Mouse (Mus musculus) lung, postnatal 0 days (tissue): ENCODE measurements around the gene Gm13697. TPM values are rescaled to one million over a fixed set of nuclear protein-coding genes. Genes with fewer than 3 reads are reported as not detected.
"Not testable (repeated sequence)": the region's sequence is repeated elsewhere in the genome, so short reads cannot be mapped to it uniquely, and the experiment has no call there.

Experiments
- ATAC-seq: fragments of 200-750 bp; cut with Nextera tagmentation; 2 replicates; pipeline ENCODE4 v1.8.0; 2017; ENCODE audit warnings: moderate library complexity
- DNase-seq: peaks from one replicate; pipeline ENCODE4 v3.0.0-alpha.2; 2016; ENCODE audit warnings: low spot score
- H3K27ac ChIP-seq: fragments of 300-500 bp; sonication (generic); 2 replicates; pipeline ENCODE4 v1.5.1; 2014; ENCODE audit warnings: antibody characterized with exemption, mild to moderate bottlenecking, low read length, mixed read lengths
- H3K27me3 ChIP-seq: fragments of 300-500 bp; sonication (generic); replicated peaks from 2 replicates; pipeline ENCODE4 v1.6.1; 2014; ENCODE audit warnings: low read length, mixed read lengths; ENCODE audit not compliant: insufficient read depth
- H3K36me3 ChIP-seq: fragments of 300-500 bp; sonication (generic); 2 replicates; pipeline ENCODE4 v1.6.1; 2014; ENCODE audit warnings: low read length, mixed read lengths; ENCODE audit not compliant: insufficient read depth
- H3K4me1 ChIP-seq: fragments of 300-500 bp; sonication (generic); 2 replicates; pipeline ENCODE4 v1.6.1; 2014; ENCODE audit warnings: antibody characterized with exemption, low read depth, low read length, mixed read lengths; ENCODE audit not compliant: insufficient read depth
- H3K4me2 ChIP-seq: fragments of 300-500 bp; sonication (generic); replicated peaks from 2 replicates; pipeline ENCODE4 v1.6.1; 2014; ENCODE audit warnings: low read depth, mild to moderate bottlenecking, low read length, moderate library complexity, mixed read lengths
- H3K4me3 ChIP-seq: fragments of 300-500 bp; sonication (generic); 2 replicates; pipeline ENCODE4 v1.5.1; 2014; ENCODE audit warnings: low read depth, low read length
- H3K9ac ChIP-seq: fragments of 300-500 bp; sonication (generic); replicated peaks from 2 replicates; pipeline ENCODE4 v1.6.1; 2014; ENCODE audit warnings: low read depth, mild to moderate bottlenecking
- H3K9me3 ChIP-seq: fragments of 300-500 bp; sonication (generic); 2 replicates; pipeline ENCODE4 v1.6.1; 2016; ENCODE audit warnings: low read length, mixed read lengths
- CTCF ChIP-seq: IDR thresholded peaks from 2 replicates; pipeline ENCODE4 v1.5.1; 2016; ENCODE audit warnings: antibody characterized with exemption, mild to moderate bottlenecking
- EP300 ChIP-seq: IDR thresholded peaks from 2 replicates; pipeline ENCODE4 v1.6.1; 2016; ENCODE audit warnings: antibody characterized with exemption, mild to moderate bottlenecking, control low read depth
- WGBS: fragments of 180-500 bp; shearing (Covaris S2); extraction: QIAGEN DNeasy Blood & Tissue Kit; methylation state at CpG from one replicate; pipeline ENCODE4 v1.1.7; 2014; 5-methylcytosine and 5-hydroxymethylcytosine counted together
- polyA plus RNA-seq: library from polyadenylated mRNA; unstranded; fragments of >200 nt; fragmentation: Nextera tagmentation; extraction: Ambion mirVana; gene quantifications from 2 replicates; pipeline ENCODE4 v1.2.1, GENCODE M21; 2015

Gm13697 gene
- polyA plus RNA-seq = not detected in 2 replicates

- not testable (repeated sequence) for H3K36me3 ChIP-seq, H3K4me3 ChIP-seq, H3K27me3 ChIP-seq, H3K27ac ChIP-seq, ATAC-seq, H3K4me1 ChIP-seq, H3K9me3 ChIP-seq, DNase-seq, H3K9ac ChIP-seq, H3K4me2 ChIP-seq
- no CpG with 5 or more reads among the region's 6 CpGs for WGBS
These were observed at the start of gene Gm13697 for GRCm38 (mm10) chr2:83984443-83984842. Gene Gm13697 (plus strand): TSS chr2:83984743.

DNA sequence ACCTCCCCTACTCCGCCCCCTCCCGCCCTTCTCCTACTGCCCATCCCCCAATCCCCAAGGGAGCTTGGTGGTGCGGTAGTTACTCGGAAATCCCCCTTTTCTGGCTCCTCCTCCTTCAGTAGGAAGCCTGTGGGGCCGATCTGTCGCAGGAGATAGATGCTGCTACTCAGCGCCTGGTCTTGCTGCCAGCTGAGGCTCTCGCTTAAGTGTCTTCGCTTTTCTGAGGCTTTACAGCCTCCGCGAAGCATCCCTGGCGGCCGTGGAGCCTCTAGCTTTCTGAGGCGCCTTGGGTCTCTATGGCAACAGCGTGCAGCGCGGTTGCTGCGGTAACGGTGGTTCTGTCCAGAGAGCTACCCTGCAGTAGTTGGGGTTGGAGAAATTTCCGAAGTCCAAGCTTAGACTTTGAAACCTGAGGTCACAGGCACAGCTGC, 43.6 kb upstream of the Gm13697 start, which contains the start of gene Zswim2:
Gene Zswim2 (minus strand): TSS at position 298 of the 431 bp plus-strand sequence.
- Histone ChIP-seq H3K4me2 (0 out of 2 replicates have a peak within 1 kb of the TSS, but pooled peaks have one; percentile 17), H3K27me3 (no peaks in the 10 kb centered on the region), H3K4me1 (no peaks in the 10 kb centered on the region), H3K4me3 (no peak within 1 kb of the TSS; the same call in 1 of the 2 replicates), H3K9ac (no peak within 1 kb of the TSS), H3K9me3 (no peaks in the 10 kb centered on the region), H3K36me3 (no peaks in the 10 kb centered on the region), H3K27ac (no peak within 1 kb of the TSS)
- ATAC-seq (no peak), DNase-seq (no peak)
- TF ChIP-seq EP300 (no peak), CTCF (no peak)
- WGBS = under 1% methylated on average over 20 of the region's 20 CpGs

DNA sequence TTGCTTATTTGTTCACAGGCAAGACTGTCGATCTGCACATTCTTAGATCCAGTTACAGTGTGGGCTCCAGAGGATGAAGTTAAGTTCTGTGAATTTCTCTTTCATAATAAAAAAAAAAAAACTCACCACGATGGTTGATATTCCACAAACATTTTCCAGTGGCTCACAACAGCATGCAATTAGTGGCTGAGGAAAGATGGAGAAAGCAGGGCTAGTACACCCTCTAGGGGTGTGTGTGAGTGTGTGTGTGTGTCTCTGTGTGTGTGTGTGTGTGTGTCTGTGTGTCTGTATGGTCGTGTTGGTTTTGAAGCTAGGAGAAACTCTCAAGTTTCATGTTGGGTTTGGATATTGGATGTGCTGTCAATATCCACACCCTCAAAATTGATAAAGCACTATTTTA, 43.2 kb upstream of the Gm13697 start:
- Histone ChIP-seq H3K4me3 (no peak overlapping the region), H3K9ac (no peak overlapping the region), H3K4me1 (no peaks in the 10 kb centered on the region), H3K27ac (no peak overlapping the region), H3K36me3 (no peaks in the 10 kb centered on the region), H3K27me3 (no peaks in the 10 kb centered on the region), H3K9me3 (no peaks in the 10 kb centered on the region), H3K4me2 (0 out of 2 replicates have a peak overlapping the region, but pooled peaks have one; percentile 17)
- TF ChIP-seq CTCF (no peak), EP300 (no peak)
- 33% methylated on average over 3 of the region's 3 CpGs for WGBS
- DNase-seq (no peak), ATAC-seq (no peak)

GRCm38 (mm10) chr2:83941792-83942191, 42.8 kb upstream of the Gm13697 start:
- no peak overlapping the region for H3K9ac ChIP-seq
- WGBS = 44% methylated on average over 4 of the region's 4 CpGs

DNA sequence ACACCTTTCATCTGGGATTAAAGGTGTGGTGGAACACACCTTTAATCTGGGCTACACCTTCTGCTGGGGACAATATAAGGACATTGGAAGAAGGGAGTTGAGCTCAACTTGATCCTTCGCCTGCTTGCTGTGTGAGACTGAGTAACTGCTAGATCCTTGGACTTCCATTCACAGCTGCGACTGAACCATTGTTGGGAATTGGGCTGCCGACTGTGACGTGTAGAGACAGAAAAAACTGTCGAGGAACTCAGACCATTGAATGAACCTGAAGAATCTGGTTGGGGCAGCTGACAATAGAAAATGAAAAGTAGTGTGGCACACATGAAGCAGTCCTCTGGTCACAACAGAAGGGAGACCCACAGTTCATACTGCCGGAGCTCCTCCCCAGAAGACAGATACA, 29.1 kb upstream of the Gm13697 start, which contains the start of gene Gm13698:
Gene Gm13698 (plus strand): TSS at position 301 of the 400 bp plus-strand sequence.
- not testable (repeated sequence) for H3K27ac ChIP-seq, ATAC-seq, DNase-seq, H3K9ac ChIP-seq, H3K4me1 ChIP-seq, H3K36me3 ChIP-seq, H3K27me3 ChIP-seq, H3K4me3 ChIP-seq, H3K9me3 ChIP-seq, H3K4me2 ChIP-seq
- WGBS = no CpG with 5 or more reads among the region's 6 CpGs

More at GRCm38 (mm10) chr2:83941792-83942191, 42.8 kb upstream of the Gm13697 start:
- no peaks in the 10 kb centered on the region for H3K4me1 ChIP-seq
- no peaks in the 10 kb centered on the region for H3K36me3 ChIP-seq
- ATAC-seq (no peak), DNase-seq (no peak)
- H3K9me3 ChIP-seq = no peaks in the 10 kb centered on the region
- H3K27me3 ChIP-seq = no peaks in the 10 kb centered on the region
- H3K27ac ChIP-seq = no peak overlapping the region
- no peak for TF ChIP-seq CTCF
- TF ChIP-seq EP300 = no peak
- H3K4me2 ChIP-seq = no peak overlapping the region
- H3K4me3 ChIP-seq = no peak overlapping the region

DNA sequence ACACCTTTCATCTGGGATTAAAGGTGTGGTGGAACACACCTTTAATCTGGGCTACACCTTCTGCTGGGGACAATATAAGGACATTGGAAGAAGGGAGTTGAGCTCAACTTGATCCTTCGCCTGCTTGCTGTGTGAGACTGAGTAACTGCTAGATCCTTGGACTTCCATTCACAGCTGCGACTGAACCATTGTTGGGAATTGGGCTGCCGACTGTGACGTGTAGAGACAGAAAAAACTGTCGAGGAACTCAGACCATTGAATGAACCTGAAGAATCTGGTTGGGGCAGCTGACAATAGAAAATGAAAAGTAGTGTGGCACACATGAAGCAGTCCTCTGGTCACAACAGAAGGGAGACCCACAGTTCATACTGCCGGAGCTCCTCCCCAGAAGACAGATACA, 23.3 kb upstream of the Gm13697 start, which contains the start of gene Gm13693:
Gene Gm13693 (plus strand): TSS at position 301 of the 400 bp plus-strand sequence.
- not testable (repeated sequence) for H3K4me3 ChIP-seq, H3K36me3 ChIP-seq, ATAC-seq, H3K4me1 ChIP-seq, H3K27ac ChIP-seq, H3K9ac ChIP-seq, H3K27me3 ChIP-seq, DNase-seq, H3K4me2 ChIP-seq, H3K9me3 ChIP-seq
- WGBS = no CpG with 5 or more reads among the region's 6 CpGs

DNA sequence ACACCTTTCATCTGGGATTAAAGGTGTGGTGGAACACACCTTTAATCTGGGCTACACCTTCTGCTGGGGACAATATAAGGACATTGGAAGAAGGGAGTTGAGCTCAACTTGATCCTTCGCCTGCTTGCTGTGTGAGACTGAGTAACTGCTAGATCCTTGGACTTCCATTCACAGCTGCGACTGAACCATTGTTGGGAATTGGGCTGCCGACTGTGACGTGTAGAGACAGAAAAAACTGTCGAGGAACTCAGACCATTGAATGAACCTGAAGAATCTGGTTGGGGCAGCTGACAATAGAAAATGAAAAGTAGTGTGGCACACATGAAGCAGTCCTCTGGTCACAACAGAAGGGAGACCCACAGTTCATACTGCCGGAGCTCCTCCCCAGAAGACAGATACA, 17.5 kb upstream of the Gm13697 start, which contains the start of gene Gm13695:
Gene Gm13695 (plus strand): TSS at position 301 of the 400 bp plus-strand sequence.
- H3K27me3 ChIP-seq, DNase-seq, H3K9ac ChIP-seq, H3K9me3 ChIP-seq, ATAC-seq, H3K36me3 ChIP-seq, H3K27ac ChIP-seq, H3K4me2 ChIP-seq, H3K4me3 ChIP-seq, H3K4me1 ChIP-seq: not testable (repeated sequence)
- WGBS = no CpG with 5 or more reads among the region's 6 CpGs

- not testable (repeated sequence) for ATAC-seq, H3K4me1 ChIP-seq, H3K4me2 ChIP-seq, H3K4me3 ChIP-seq, H3K9me3 ChIP-seq, H3K27me3 ChIP-seq, H3K27ac ChIP-seq, H3K36me3 ChIP-seq, DNase-seq, H3K9ac ChIP-seq
- WGBS = no CpG with 5 or more reads among the region's 6 CpGs
These were observed 11.7 kb upstream of the Gm13697 start, which contains the start of gene Gm13696 for GRCm38 (mm10) chr2:83972823-83973222. Gene Gm13696 (plus strand): TSS chr2:83973123.

DNA sequence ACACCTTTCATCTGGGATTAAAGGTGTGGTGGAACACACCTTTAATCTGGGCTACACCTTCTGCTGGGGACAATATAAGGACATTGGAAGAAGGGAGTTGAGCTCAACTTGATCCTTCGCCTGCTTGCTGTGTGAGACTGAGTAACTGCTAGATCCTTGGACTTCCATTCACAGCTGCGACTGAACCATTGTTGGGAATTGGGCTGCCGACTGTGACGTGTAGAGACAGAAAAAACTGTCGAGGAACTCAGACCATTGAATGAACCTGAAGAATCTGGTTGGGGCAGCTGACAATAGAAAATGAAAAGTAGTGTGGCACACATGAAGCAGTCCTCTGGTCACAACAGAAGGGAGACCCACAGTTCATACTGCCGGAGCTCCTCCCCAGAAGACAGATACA, 5.9 kb upstream of the Gm13697 start, which contains the start of gene Gm13694:
Gene Gm13694 (plus strand): TSS at position 301 of the 400 bp plus-strand sequence.
- not testable (repeated sequence) for H3K4me1 ChIP-seq, DNase-seq, H3K27me3 ChIP-seq, H3K9ac ChIP-seq, H3K27ac ChIP-seq, H3K4me2 ChIP-seq, H3K36me3 ChIP-seq, H3K4me3 ChIP-seq, ATAC-seq, H3K9me3 ChIP-seq
- no CpG with 5 or more reads among the region's 6 CpGs for WGBS
